Mouse (Mus musculus) heart, embryonic 15.5 days (tissue): ENCODE results near the gene Gm11554. TPM values are rescaled to one million over a fixed set of nuclear protein-coding genes. Genes with fewer than 3 reads are reported as not detected.
"Not testable (repeated sequence)": the region's sequence is repeated elsewhere in the genome, so short reads cannot be mapped to it uniquely, and the experiment has no call there.

Source experiments
- ATAC-seq: fragments of 200-750 bp; cut with Nextera tagmentation; replicated peaks from 2 replicates; pipeline ENCODE4 v1.8.0; 2017; ENCODE audit warnings: low read depth, moderate TSS enrichment; ENCODE audit not compliant: insufficient number of reproducible peaks, insufficient read depth, low FRiP score
- H3K27ac ChIP-seq: fragments of 300-500 bp; sonication (generic); 2 replicates; pipeline ENCODE4 v1.5.1; 2015; ENCODE audit warnings: mild to moderate bottlenecking, inconsistent platforms
- H3K27me3 ChIP-seq: fragments of 300-500 bp; sonication (generic); 2 replicates; pipeline ENCODE4 v1.6.1; 2015; ENCODE audit warnings: inconsistent platforms
- H3K36me3 ChIP-seq: fragments of 300-500 bp; sonication (generic); 2 replicates; pipeline ENCODE4 v1.6.1; 2015; ENCODE audit warnings: mild to moderate bottlenecking, inconsistent platforms
- H3K4me1 ChIP-seq: fragments of 300-500 bp; sonication (generic); replicated peaks from 2 replicates; pipeline ENCODE4 v1.6.1; 2015; ENCODE audit warnings: inconsistent platforms
- H3K4me2 ChIP-seq: fragments of 300-500 bp; sonication (generic); 2 replicates; pipeline ENCODE4 v1.6.1; 2015; ENCODE audit warnings: inconsistent platforms, mild to moderate bottlenecking, moderate library complexity
- H3K4me3 ChIP-seq: fragments of 300-500 bp; sonication (generic); 2 replicates; pipeline ENCODE4 v1.5.1; 2015; ENCODE audit warnings: mild to moderate bottlenecking, inconsistent platforms
- H3K9ac ChIP-seq: fragments of 300-500 bp; sonication (generic); 2 replicates; pipeline ENCODE4 v1.6.1; 2015; ENCODE audit warnings: mild to moderate bottlenecking, inconsistent platforms
- H3K9me3 ChIP-seq: fragments of 300-500 bp; sonication (generic); replicated peaks from 2 replicates; pipeline ENCODE4 v1.6.1; 2016; ENCODE audit warnings: inconsistent platforms
- WGBS: fragments of 180-500 bp; shearing (Covaris S2); methylation state at CpG from one replicate; pipeline ENCODE4 v1.1.7; 2015; ENCODE audit warnings: mixed read lengths; 5-methylcytosine and 5-hydroxymethylcytosine counted together
- polyA plus RNA-seq: library from polyadenylated mRNA; unstranded; fragments of >200 nt; fragmentation: Nextera tagmentation; extraction: Ambion mirVana; gene quantifications from 2 replicates; pipeline ENCODE4 v1.2.1, GENCODE M21; 2015

Gene Gm11554
- polyA plus RNA-seq, 1 experiment from 2014 or later = not detected

- H3K4me2 ChIP-seq, H3K27me3 ChIP-seq, H3K9ac ChIP-seq, H3K36me3 ChIP-seq, H3K4me1 ChIP-seq, H3K9me3 ChIP-seq, H3K4me3 ChIP-seq, ATAC-seq, H3K27ac ChIP-seq: not testable (repeated sequence)
Measured at GRCm38 (mm10) chr11:99772813-99773212, 31.4 kb downstream of the Gm11554 start, which contains the start of gene Gm11595. Gm11595 (minus strand) TSS chr11:99772913.

- Histone ChIP-seq H3K4me2 (no peak overlapping the region), H3K27ac (no peak overlapping the region), H3K4me3 (no peak overlapping the region), H3K27me3 (no peaks in the 10 kb centered on the region), H3K36me3 (no peaks in the 10 kb centered on the region), H3K4me1 (no peaks in the 10 kb centered on the region), H3K9me3 (no peaks in the 10 kb centered on the region), H3K9ac (no peak overlapping the region)
- ATAC-seq = no peak
- WGBS = 64% methylated on average over 2 of the region's 2 CpGs
Measured at GRCm38 (mm10) chr11:99768410-99768809, 35.8 kb downstream of the Gm11554 start.

DNA sequence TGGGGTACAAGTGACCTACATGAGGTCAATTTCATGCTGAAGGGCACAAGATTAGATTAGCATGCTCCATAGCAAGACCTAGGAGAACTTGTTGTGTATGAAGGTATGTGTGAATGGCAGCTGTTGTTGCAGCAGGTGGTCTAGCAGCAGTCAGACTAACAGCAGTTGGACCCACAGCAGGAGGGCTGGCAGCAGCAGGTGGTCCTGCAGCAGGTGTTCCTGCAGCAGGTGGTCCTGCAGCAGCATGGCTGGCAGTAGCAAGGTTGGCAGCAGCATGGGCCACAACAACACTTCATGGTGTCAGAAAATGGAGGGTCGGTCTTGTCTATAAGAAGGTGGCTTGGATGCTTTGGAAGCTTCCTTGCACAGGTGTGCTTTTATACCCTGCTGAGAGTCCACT is 45.4 kb downstream of the Gm11554 start:
- H3K9ac ChIP-seq = no peak overlapping the region
- no peaks in the 10 kb centered on the region for H3K9me3 ChIP-seq
- no peak overlapping the region for H3K4me3 ChIP-seq
- H3K36me3 ChIP-seq = no peaks in the 10 kb centered on the region
- WGBS = 83% methylated on average over 1 of the region's 1 CpGs
- no peaks in the 10 kb centered on the region for H3K27me3 ChIP-seq
- H3K4me2 ChIP-seq = no peak overlapping the region
- ATAC-seq = no peak
- H3K27ac ChIP-seq = no peak overlapping the region
- H3K4me1 ChIP-seq = no peaks in the 10 kb centered on the region

Other genes with a start within 250 kb of the Gm11554 start
- gene Krtap3-2, start 247.6 kb downstream of the Gm11554 start, polyA plus RNA-seq = not detected in 2 replicates
- not detected in 2 replicates for gene Gm11939, start 245.0 kb downstream of the Gm11554 start, polyA plus RNA-seq
- not detected in 2 replicates for gene Krtap3-1, start 237.8 kb downstream of the Gm11554 start, polyA plus RNA-seq
- gene Krtap1-5, start 223.4 kb downstream of the Gm11554 start, polyA plus RNA-seq = not detected in 2 replicates
- not detected in 2 replicates for gene Krtap1-4, start 220.8 kb downstream of the Gm11554 start, polyA plus RNA-seq
- gene Krtap1-3, start 213.1 kb downstream of the Gm11554 start, polyA plus RNA-seq = not detected in 2 replicates
- gene Krtap9-3, start 206.3 kb downstream of the Gm11554 start, polyA plus RNA-seq = not detected in 2 replicates
- not detected in 2 replicates for gene Gm11938, start 201.1 kb downstream of the Gm11554 start, polyA plus RNA-seq
- not detected in 2 replicates for gene Gm11937, start 194.3 kb downstream of the Gm11554 start, polyA plus RNA-seq
- not detected in 2 replicates for gene Krtap2-4, start 189.6 kb downstream of the Gm11554 start, polyA plus RNA-seq
- gene Gm11562, start 184.0 kb downstream of the Gm11554 start, polyA plus RNA-seq = not detected in 2 replicates
- gene Krtap4-1, start 176.2 kb downstream of the Gm11554 start, polyA plus RNA-seq = not detected in 2 replicates
- not detected in 2 replicates for gene Krtap4-2, start 169.4 kb downstream of the Gm11554 start, polyA plus RNA-seq
- not detected in 2 replicates for gene Krtap4-7, start 160.4 kb downstream of the Gm11554 start, polyA plus RNA-seq
- not detected in 2 replicates for gene Gm11555, start 154.2 kb downstream of the Gm11554 start, polyA plus RNA-seq
- gene Gm11563, start 145.5 kb downstream of the Gm11554 start, polyA plus RNA-seq = not detected in 2 replicates
- gene Krtap4-6, start 138.5 kb downstream of the Gm11554 start, polyA plus RNA-seq = not detected in 2 replicates
- gene Gm14190, start 113.7 kb downstream of the Gm11554 start, polyA plus RNA-seq = not detected in 2 replicates
- gene Gm14180, start 70.2 kb downstream of the Gm11554 start, polyA plus RNA-seq = not detected in 2 replicates
- not detected in 2 replicates for gene Gm11595, start 31.5 kb downstream of the Gm11554 start, polyA plus RNA-seq
- not detected in 2 replicates for gene Krtap4-8, start 23.7 kb downstream of the Gm11554 start, polyA plus RNA-seq
- gene Krtap4-9, start 19.2 kb downstream of the Gm11554 start, polyA plus RNA-seq = not detected in 2 replicates
- not detected in 2 replicates for gene Gm11596, start 11.0 kb downstream of the Gm11554 start, polyA plus RNA-seq
- gene Gm11569, start 5.5 kb downstream of the Gm11554 start, polyA plus RNA-seq = not detected in 2 replicates
- gene Krtap4-13, start 5.4 kb upstream of the Gm11554 start, polyA plus RNA-seq = not detected in 2 replicates
- gene Gm11564, start 11.2 kb upstream of the Gm11554 start, polyA plus RNA-seq = not detected in 2 replicates
- gene 2300003K06Rik, start 33.6 kb upstream of the Gm11554 start, polyA plus RNA-seq = not detected in 2 replicates
- gene Krtap4-16, start 47.2 kb upstream of the Gm11554 start, polyA plus RNA-seq = not detected in 2 replicates
- not detected in 2 replicates for gene Gm11568, start 53.5 kb upstream of the Gm11554 start, polyA plus RNA-seq
- not detected in 2 replicates for gene Gm11559, start 60.0 kb upstream of the Gm11554 start, polyA plus RNA-seq
- gene Krtap9-1, start 68.9 kb upstream of the Gm11554 start, polyA plus RNA-seq = not detected in 2 replicates
- not detected in 2 replicates for gene Gm11567, start 74.7 kb upstream of the Gm11554 start, polyA plus RNA-seq
- gene Krtap31-1, start 103.5 kb upstream of the Gm11554 start, polyA plus RNA-seq = not detected in 2 replicates
- not detected in 2 replicates for gene Gm11565, start 110.3 kb upstream of the Gm11554 start, polyA plus RNA-seq
- gene Krtap31-2, start 131.8 kb upstream of the Gm11554 start, polyA plus RNA-seq = not detected in 2 replicates
- gene Krtap9-5, start 144.0 kb upstream of the Gm11554 start, polyA plus RNA-seq = not detected in 2 replicates
- not detected in 2 replicates for gene Krtap29-1, start 174.6 kb upstream of the Gm11554 start, polyA plus RNA-seq
- gene Krtap16-1, start 182.2 kb upstream of the Gm11554 start, polyA plus RNA-seq = not detected in 2 replicates
- gene Krtap17-1, start 189.5 kb upstream of the Gm11554 start, polyA plus RNA-seq = 0.76 TPM in 1 of 2 replicates, not detected in the other
- not detected in 2 replicates for gene Krt33a, start 211.8 kb upstream of the Gm11554 start, polyA plus RNA-seq
- 0.09 TPM in 1 of 2 replicates, not detected in the other for gene Krt33b, start 225.4 kb upstream of the Gm11554 start, polyA plus RNA-seq
- not detected in 2 replicates for gene Krt34, start 237.1 kb upstream of the Gm11554 start, polyA plus RNA-seq
- gene Krt31, start 246.1 kb upstream of the Gm11554 start, polyA plus RNA-seq = not detected in 2 replicates